Mouse (Mus musculus) layer of hippocampus, adult 9-11 months (tissue): ENCODE data around the gene Bag3.
"Not testable (repeated sequence)": the region's sequence is repeated elsewhere in the genome, so short reads cannot be mapped to it uniquely, and the experiment has no call there.

ENCODE experiments used
- DNase-seq: peaks from one replicate; pipeline ENCODE4 v3.0.0; 2022

The Bag3 gene

GRCm38 (mm10) chr7:128538196-128538595, 14.8 kb downstream of the Bag3 start:
- no peak for DNase-seq

- DNase-seq: no peak
These were observed 15.4 kb downstream of the Bag3 start for GRCm38 (mm10) chr7:128538769-128539168.

GRCm38 (mm10) chr7:128540111-128540510, 16.7 kb downstream of the Bag3 start:
- no peak for DNase-seq

GRCm38 (mm10) chr7:128540734-128541133, 17.3 kb downstream of the Bag3 start:
- no peak for DNase-seq

- peak; percentile 49 for DNase-seq
These were observed 17.8 kb downstream of the Bag3 start for GRCm38 (mm10) chr7:128541186-128541585.

- DNase-seq: no peak
These were observed 18.4 kb downstream of the Bag3 start for GRCm38 (mm10) chr7:128541771-128542170.

- no peak for DNase-seq
These were observed 19.1 kb downstream of the Bag3 start for GRCm38 (mm10) chr7:128542488-128542887.

GRCm38 (mm10) chr7:128543148-128543855, 19.9 kb downstream of the Bag3 start:
- no peak for DNase-seq

- DNase-seq: no peak
These were observed 20.5 kb downstream of the Bag3 start for GRCm38 (mm10) chr7:128543961-128544360.

- no peak for DNase-seq
These were observed 21.3 kb downstream of the Bag3 start for GRCm38 (mm10) chr7:128544566-128545262.

- DNase-seq: no peak
These were observed 22.6 kb downstream of the Bag3 start for GRCm38 (mm10) chr7:128546031-128546430.

GRCm38 (mm10) chr7:128549137-128549536, 25.7 kb downstream of the Bag3 start:
- DNase-seq: no peak

- DNase-seq: no peak
These were observed 27.1 kb downstream of the Bag3 start for GRCm38 (mm10) chr7:128550328-128551086.

GRCm38 (mm10) chr7:128551087-128551457, 27.7 kb downstream of the Bag3 start:
- DNase-seq: no peak

- DNase-seq: no peak
These were observed 29.8 kb downstream of the Bag3 start for GRCm38 (mm10) chr7:128553105-128553705.

- no peak for DNase-seq
These were observed 31.1 kb downstream of the Bag3 start for GRCm38 (mm10) chr7:128554502-128554901.

- DNase-seq: no peak
These were observed 31.8 kb downstream of the Bag3 start for GRCm38 (mm10) chr7:128555141-128555750.

GRCm38 (mm10) chr7:128556923-128557430, 33.6 kb downstream of the Bag3 start:
- no peak for DNase-seq

- no peak for DNase-seq
These were observed 40.0 kb downstream of the Bag3 start for GRCm38 (mm10) chr7:128563373-128563772.

- no peak for DNase-seq
These were observed 42.9 kb downstream of the Bag3 start for GRCm38 (mm10) chr7:128566311-128566710.

GRCm38 (mm10) chr7:128567561-128568244, 44.3 kb downstream of the Bag3 start:
- no peak for DNase-seq

- DNase-seq: not testable (repeated sequence)
These were observed 46.0 kb downstream of the Bag3 start for GRCm38 (mm10) chr7:128569429-128569828.
